Mouse (Mus musculus) MEL (cell line): ENCODE measurements around the gene Cfap58.

Experiments used
- CTCF ChIP-seq, 3 experiments: IDR thresholded peaks in 2 of 3; conservative IDR thresholded peaks in 1 of 3; 2 replicates each; pipeline ENCODE4 v1.5.1; 2011 to 2012; ENCODE audit warnings: low read length in 3 of 3, low read depth in 2 of 3, mild to moderate bottlenecking in 2 of 3, improper control_type of control experiment in 1 of 3, inconsistent platforms in 1 of 3, mixed read lengths in 1 of 3, moderate library complexity in 1 of 3; ENCODE audit not compliant: control insufficient read depth in 1 of 3, insufficient read depth in 1 of 3, poor library complexity in 1 of 3, severe bottlenecking in 1 of 3
- MAZ ChIP-seq: IDR thresholded peaks from 2 replicates; pipeline ENCODE4 v1.6.1; 2012; ENCODE audit warnings: low read depth, mild to moderate bottlenecking, inconsistent platforms, low read length, improper control_type of control experiment
- MEF2A ChIP-seq: IDR thresholded peaks from 2 replicates; pipeline ENCODE4 v1.6.1; 2014; ENCODE audit warnings: low read depth, mild to moderate bottlenecking, inconsistent platforms, low read length, improper control_type of control experiment; ENCODE audit not compliant: poor library complexity, insufficient replicate concordance, severe bottlenecking; ENCODE audit errors: extremely low read depth
- POLR2AphosphoS2 ChIP-seq: IDR thresholded peaks from 2 replicates; pipeline ENCODE4 v1.6.1; 2011; ENCODE audit warnings: low read length, improper control_type of control experiment
- RCOR1 ChIP-seq: IDR thresholded peaks from 2 replicates; pipeline ENCODE4 v1.6.1; 2012; ENCODE audit warnings: low read depth, mild to moderate bottlenecking, inconsistent platforms, low read length, improper control_type of control experiment
- USF1 ChIP-seq: IDR thresholded peaks from 2 replicates; pipeline ENCODE4 v1.6.1; 2014; ENCODE audit warnings: low read depth, mild to moderate bottlenecking, inconsistent platforms, low read length, improper control_type of control experiment, moderate library complexity

GRCm38 (mm10) chr19:47935530-47935929 lies 1.9 kb upstream of the Cfap58 start:
- TF ChIP-seq USF1 (no peak), MAZ (no peak), RCOR1 (no peak), MEF2A (no peak), POLR2AphosphoS2 (no peak), CTCF (IDR thresholded peaks at IDR 0.05 in 2 of 3, conservative IDR thresholded peaks at IDR 0.05 in 1 of 3; ENCODE audit: control insufficient read depth in 1 of 3, insufficient read depth in 1 of 3, low read depth in 2 of 3, low read length in 3 of 3, poor library complexity in 1 of 3, severe bottlenecking in 1 of 3) (no peak)
